In the genomic region with DNA sequence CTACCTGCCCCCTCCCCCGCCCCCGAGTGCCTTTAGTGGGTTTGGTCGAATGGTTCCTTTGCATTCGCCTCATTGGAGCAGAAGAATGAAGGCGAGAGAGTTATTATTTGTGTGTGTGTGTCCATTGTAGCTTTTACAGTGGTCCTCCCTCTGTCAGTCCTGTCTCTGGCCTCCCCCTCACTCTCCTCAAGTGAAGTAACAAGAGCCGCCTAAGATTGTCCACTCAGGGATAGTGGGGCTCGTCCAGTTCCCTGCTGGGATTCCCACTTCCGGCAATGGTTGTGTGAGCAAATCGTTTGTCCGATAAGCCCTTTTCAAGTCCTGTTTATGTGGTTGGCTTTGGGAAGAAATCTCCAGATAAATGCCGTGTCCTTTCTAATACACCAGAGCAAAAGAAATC, we compare ENCODE assay signal across 20 mouse cellular contexts.
DNase-seq lines count a peak whose midpoint lies in the region; ATAC-seq lines count a peak whose summit lies in the region.
"Had no signal": no experiment of that assay in that cellular context is flagged by ENCODE, and none has a peak within 500 bp of the region (broad histone marks: within the 10 kb centered on the region; RNA-seq: fewer than 3 reads in every experiment).

No protein-coding gene starts in this region.

- H3K27ac ChIP-seq in kidney, embryonic 16.5 days (ENCODE audit: low read length) = peak overlapping the region; percentile 62
- H3K27ac ChIP-seq in neural tube, embryonic 12.5 days = no peak overlapping the region
- H3K27ac ChIP-seq: embryonic facial prominence, embryonic 15.5 days; heart, embryonic 10.5 days; intestine, embryonic 15.5 days; limb, embryonic 15.5 days; neural tube, embryonic 13.5 days had no signal

- no peak overlapping the region for H3K4me3 ChIP-seq in kidney, embryonic 16.5 days (ENCODE audit: low read length)
- no peak overlapping the region for H3K4me3 ChIP-seq in neural tube, embryonic 12.5 days
- H3K4me3 ChIP-seq: embryonic facial prominence, embryonic 15.5 days; heart, embryonic 10.5 days; intestine, embryonic 15.5 days; limb, embryonic 15.5 days; neural tube, embryonic 13.5 days had no signal

- no peaks in the 10 kb centered on the region for H3K27me3 ChIP-seq in kidney, embryonic 16.5 days (ENCODE audit: insufficient read depth, low read length)
- H3K27me3 ChIP-seq in neural tube, embryonic 12.5 days (replicated peaks) = no peaks in the 10 kb centered on the region
- H3K27me3 ChIP-seq: embryonic facial prominence, embryonic 15.5 days; intestine, embryonic 15.5 days; limb, embryonic 15.5 days had no signal

- peak; percentile 90 for DNase-seq in heart, adult 11 months
- no peak for DNase-seq in heart, postnatal 14 days
- no peak for DNase-seq in kidney, adult 11 months
- DNase-seq in neural tube, embryonic 10.5 days (ENCODE audit: extremely low spot score, low spot score) = no peak
- DNase-seq in adrenal gland, postnatal 4 days (ENCODE audit: low spot score in 2 of 2) = no peak
- DNase-seq: adrenal gland, adult 2 months; cerebellum, adult 11 months; cerebellum, postnatal 25 days; gastrocnemius, postnatal 25 days; lung, postnatal 4 days; right cerebral cortex, postnatal 4 days; thymus, postnatal 4 days had no signal

- H3K36me3 ChIP-seq in kidney, embryonic 16.5 days (ENCODE audit: insufficient read depth, low read length) = no peaks in the 10 kb centered on the region
- H3K36me3 ChIP-seq in neural tube, embryonic 12.5 days = no peaks in the 10 kb centered on the region
- H3K36me3 ChIP-seq: embryonic facial prominence, embryonic 15.5 days; heart, embryonic 10.5 days; intestine, embryonic 15.5 days; limb, embryonic 15.5 days; neural tube, embryonic 13.5 days had no signal

- intact Hi-C loops in heart, postnatal 14 days (cut with DNase I) = no loop called here

- H3K4me1 ChIP-seq in kidney, embryonic 16.5 days (ENCODE audit: insufficient read depth, low read length) = peaks cover 98% of the 10 kb centered on the region
- H3K4me1 ChIP-seq in neural tube, embryonic 12.5 days = peaks cover 85% of the 10 kb centered on the region

- no peak overlapping the region for H3K9ac ChIP-seq in kidney, embryonic 16.5 days (replicated peaks; ENCODE audit: low read length)
- no peak overlapping the region for H3K9ac ChIP-seq in neural tube, embryonic 12.5 days
- H3K9ac ChIP-seq: embryonic facial prominence, embryonic 15.5 days; intestine, embryonic 15.5 days; limb, embryonic 15.5 days; neural tube, embryonic 13.5 days had no signal

- WGBS in kidney, embryonic 16.5 days = 22% methylated on average over 11 of the region's 11 CpGs
- 7% methylated on average over 11 of the region's 11 CpGs for WGBS in neural tube, embryonic 12.5 days

- H3K4me2 ChIP-seq in kidney, embryonic 16.5 days (replicated peaks; ENCODE audit: low read depth, low read length) = no peak overlapping the region
- H3K4me2 ChIP-seq in neural tube, embryonic 12.5 days (replicated peaks) = 0 out of 2 replicates have a peak overlapping the region, but pooled peaks have one; percentile 4
- H3K4me2 ChIP-seq: embryonic facial prominence, embryonic 15.5 days; intestine, embryonic 15.5 days; limb, embryonic 15.5 days; neural tube, embryonic 13.5 days had no signal

- no peaks in the 10 kb centered on the region for H3K9me3 ChIP-seq in kidney, embryonic 16.5 days (ENCODE audit: low read length)
- H3K9me3 ChIP-seq in neural tube, embryonic 12.5 days = no peaks in the 10 kb centered on the region
- H3K9me3 ChIP-seq: embryonic facial prominence, embryonic 15.5 days; heart, embryonic 10.5 days; intestine, embryonic 15.5 days; limb, embryonic 15.5 days; neural tube, embryonic 13.5 days had no signal

- ATAC-seq in kidney, embryonic 16.5 days (ENCODE audit: low FRiP score, low TSS enrichment) = no peak
- no peak for ATAC-seq in neural tube, embryonic 12.5 days (ENCODE audit: low FRiP score, low read depth)
- ATAC-seq: forebrain, embryonic 14.5 days; intestine, embryonic 15.5 days had no signal
